Mouse (Mus musculus) testis, adult 2 months (tissue): ENCODE results near the gene Hint3.

ENCODE experiments used
- CTCF ChIP-seq: fragments of 200-500 bp; IDR thresholded peaks from 2 replicates; pipeline ENCODE4 v1.5.1; 2012; ENCODE audit warnings: low read depth, mild to moderate bottlenecking, inconsistent platforms, low read length, moderate library complexity; ENCODE audit not compliant: control insufficient read depth, insufficient read depth, insufficient replicate concordance
- POLR2A ChIP-seq: fragments of 200-500 bp; IDR thresholded peaks from 2 replicates; pipeline ENCODE4 v1.6.1; 2012; ENCODE audit warnings: low read depth, mild to moderate bottlenecking, inconsistent platforms, low read length, moderate library complexity; ENCODE audit not compliant: control insufficient read depth

GRCm38 (mm10) chr10:30577670-30578280, 51.7 kb downstream of the Hint3 start:
- TF ChIP-seq POLR2A (no peak), CTCF (no peak)
